Mouse (Mus musculus) spleen, adult 12 weeks (tissue): Measurements from ENCODE around the gene Mtmr11.
A peak's percentile ranks its signal among the peaks of the same experiment; 100 is the strongest.

Experiments used
- DNase-seq: peaks from one replicate; pipeline ENCODE4 v3.0.0; 2022; ENCODE audit warnings: low spot score

The Mtmr11 gene

DNA sequence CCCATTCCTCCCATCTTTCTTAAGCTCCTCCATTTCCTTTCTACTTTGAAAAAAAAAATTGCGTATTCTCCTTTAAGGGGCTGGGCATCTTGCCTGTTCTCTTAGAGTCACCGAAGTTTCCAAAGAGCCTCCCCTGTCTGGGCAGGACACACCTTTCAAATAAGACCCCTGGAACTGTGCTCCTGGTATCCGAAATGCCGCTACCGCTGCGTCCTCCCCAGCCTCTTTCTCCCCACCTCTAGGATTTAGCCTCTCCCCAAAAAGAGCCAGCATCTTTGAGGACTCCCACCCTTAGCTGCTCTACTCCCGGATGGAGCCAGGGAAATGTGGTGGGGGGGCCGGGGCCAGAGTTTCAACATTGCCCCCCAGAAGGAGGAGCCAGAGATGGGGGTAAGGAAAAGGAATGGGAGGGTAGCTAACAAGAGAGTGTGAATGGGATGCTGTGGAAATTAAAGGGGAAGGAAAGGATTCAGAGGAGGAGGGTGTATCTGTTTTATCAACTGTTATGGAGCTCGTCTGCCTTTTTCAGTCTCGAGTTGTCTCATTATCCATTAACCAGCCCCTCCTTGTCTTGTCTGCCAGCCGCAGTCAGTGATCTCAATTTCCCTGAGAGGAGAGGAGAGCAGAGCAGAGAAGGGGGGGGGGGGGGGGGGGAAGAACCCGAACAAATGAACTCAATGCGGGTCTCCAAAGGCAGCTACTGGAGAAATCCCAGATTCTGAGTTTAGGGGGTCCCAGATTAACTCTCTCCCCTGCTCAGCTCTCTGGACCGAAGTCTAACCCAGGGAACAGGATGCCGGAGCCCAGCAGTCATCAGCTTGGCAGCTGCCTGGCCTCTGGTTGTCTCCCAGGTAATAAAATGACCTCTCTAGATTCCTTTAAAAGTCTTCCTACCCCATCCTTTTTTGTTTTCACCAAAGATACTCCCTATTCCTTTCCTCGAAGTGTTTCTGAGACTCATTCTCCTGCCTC is at the start of gene Mtmr11:
Mtmr11 (plus strand) TSS at position 136 of the 972 bp plus-strand sequence.
- no peak for DNase-seq

DNA sequence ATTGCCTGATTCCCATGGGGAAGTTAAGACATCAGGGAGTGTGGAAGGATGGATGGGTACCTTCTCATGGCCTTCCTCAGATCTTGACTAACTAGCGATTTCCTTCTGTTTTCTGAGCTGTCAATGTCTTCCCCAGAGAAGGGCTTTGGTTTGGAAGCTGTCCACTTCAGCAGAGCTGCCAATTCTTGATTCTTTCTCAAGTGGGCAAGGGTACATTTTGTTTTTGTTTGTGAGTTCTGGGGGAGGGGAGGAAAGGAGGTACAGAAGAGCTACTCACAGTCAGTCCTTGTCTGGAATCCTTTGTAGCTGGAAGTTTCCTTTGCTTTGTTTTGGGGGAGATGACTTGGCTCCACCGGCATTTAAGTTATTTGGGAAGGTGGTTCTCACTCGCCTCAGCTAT is 48.6 kb upstream of the Mtmr11 start:
- no peak for DNase-seq

DNA sequence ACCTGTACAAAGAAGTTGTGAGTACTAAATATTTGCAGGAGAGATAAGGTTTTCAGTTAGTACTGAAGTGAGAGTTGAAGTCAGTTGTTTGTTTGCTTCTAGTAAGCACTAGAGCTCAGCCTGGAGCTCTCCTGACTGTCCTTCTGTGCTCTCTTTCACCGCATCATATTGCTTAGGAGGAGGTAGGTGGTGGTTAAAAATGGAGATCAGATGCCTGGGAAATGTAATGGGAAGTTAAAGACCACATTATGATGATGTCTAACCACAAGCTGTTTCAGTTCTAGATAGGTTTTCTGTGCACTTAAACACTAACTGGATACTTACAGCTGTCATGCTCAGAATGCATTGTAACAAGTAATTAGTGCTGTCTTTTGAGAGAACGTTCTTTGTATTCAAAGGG is 43.7 kb upstream of the Mtmr11 start:
- no peak for DNase-seq

DNA sequence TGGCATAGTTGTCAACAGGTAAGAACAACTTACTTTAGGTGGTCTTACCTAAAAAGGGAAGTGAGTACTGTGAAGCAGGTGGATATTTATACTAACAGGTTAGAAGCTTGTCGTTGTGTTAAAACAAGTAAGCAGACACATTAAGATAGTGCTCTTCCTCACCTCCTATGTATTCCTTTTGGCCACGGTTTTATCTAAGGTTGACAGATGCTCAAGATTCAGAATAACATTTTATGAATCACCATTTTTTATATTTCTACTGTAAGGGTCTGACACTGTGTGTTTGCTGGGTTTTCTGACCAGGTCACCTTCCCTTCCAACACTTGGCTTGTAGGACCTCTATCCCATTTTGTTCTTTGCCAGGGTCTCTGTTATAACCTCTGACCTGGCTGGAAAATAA is 43.1 kb upstream of the Mtmr11 start:
- DNase-seq = no peak

DNA sequence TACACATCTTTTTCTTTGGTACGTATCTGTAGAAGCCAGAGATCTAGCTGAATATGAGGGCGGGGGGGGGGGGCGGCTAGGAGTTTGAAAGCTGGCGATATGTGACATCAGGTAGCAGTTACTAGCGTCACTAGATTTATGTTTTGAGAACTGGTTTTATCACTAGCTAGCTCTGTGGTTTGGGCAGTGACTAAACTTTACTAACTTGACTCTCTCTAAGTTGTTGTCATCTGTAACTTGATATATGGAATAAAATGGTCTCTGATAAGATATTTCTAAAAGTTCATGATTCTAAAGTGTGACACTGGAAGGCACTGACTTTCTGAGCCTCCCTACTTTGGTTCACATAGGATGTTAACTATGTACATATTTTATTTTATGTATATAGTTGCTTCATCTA is 37.6 kb upstream of the Mtmr11 start:
- no peak for DNase-seq

DNA sequence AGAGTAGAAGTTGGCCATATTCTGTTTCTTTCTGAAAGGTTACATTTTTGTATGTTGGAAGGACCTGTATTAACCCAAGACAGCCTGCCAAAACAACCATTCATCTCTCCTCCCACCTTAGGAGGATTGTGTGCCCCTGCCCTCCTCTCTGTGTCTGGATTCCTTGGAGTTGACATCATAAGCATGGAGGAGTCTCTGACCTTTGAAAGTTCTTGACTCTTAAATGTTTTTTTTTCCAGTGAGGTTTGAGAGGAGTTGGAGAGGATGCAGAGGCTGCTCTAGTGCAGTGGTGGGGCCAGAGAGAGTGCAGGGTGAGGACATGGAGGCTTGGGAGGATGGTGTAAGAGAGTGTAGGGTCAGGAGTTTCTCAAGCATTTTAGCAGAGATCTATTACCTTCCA is 33.7 kb upstream of the Mtmr11 start:
- DNase-seq = no peak

DNA sequence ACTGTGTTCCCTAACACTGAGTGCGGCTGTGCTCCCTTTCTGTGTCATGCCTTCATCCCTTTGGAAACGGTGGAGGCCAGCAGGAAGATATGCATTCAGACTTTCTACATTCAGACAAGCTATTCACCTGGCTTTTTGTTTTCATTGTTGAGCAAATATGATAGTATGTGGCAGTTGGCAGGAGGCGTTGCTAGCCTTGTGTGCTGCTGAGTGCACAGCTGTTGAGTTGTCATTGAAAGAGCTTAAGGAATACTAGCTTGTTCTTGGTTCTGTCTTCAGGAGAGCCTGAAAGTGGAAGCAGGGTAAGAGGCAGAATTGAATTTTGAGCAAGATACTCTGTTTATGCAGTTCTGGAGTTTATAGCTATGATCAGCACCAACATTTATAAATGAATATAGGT is 29.3 kb upstream of the Mtmr11 start:
- DNase-seq = no peak

DNA sequence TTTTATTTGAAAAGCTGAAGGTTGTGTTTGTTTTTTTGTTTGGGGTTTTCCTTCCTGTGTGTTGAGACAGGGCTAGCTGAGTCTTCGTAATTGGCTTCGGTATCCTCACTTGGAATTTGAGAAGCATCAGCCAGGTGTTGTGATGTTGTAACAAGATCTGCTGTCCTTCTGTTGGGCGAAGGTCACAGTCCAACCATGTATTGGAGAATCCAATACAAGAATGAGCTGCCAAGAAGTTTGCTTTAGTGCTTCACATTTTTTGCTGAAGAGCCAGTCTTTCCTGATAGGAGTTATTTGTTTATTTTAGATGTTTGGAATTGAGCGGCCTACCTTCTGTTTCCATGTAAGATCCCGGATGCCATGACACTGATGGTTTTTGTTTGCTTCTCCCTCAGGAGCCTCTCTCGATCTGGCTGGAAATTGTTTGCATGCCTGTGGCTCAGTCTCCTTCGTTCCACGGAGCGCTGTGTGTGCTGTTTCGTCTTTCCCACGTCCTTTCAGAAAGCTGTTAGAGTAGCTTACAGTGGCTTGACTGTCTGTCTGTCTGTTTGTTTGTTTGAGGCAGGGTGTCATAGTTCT is 28.4 kb upstream of the Mtmr11 start:
- DNase-seq = no peak

DNA sequence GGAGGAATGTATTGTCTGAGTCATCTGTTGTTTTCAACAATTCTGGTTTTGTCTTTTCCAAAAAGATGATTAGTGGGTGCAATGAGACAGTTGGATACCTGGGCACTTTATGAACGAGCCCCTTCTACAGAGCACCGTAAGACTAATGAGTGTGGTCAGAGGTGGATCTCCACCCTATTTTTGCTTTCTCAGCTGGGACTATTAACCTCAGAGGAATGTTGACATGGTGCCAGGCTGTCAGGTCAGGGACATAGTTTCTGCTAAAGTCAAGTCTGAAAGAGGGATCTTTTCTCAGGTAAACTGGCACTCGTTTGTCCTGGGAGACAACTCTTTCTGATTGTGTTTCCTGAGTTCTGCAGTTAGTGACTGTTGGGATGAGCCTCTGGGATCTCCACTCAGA is 26.8 kb upstream of the Mtmr11 start:
- DNase-seq = no peak

DNA sequence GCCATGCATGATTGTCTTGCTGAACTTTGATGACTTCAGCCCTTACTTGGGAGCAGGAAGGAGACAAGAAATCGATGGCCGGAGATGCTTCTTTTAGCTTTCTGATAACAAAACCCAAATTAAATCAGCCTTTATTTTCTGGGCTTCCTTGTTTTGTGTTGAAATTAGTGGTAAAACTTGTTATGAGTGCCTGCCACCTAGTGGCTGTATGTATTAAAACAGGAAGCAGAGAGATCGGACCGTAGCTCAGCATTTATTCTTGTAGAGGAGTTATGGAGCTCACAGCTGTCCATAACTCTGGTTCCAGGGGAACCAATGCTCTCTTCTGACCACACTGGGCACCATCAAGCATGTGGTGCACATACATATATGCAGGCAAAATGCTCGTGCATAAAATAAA is 13.9 kb upstream of the Mtmr11 start:
- DNase-seq = peak; percentile 17

DNA sequence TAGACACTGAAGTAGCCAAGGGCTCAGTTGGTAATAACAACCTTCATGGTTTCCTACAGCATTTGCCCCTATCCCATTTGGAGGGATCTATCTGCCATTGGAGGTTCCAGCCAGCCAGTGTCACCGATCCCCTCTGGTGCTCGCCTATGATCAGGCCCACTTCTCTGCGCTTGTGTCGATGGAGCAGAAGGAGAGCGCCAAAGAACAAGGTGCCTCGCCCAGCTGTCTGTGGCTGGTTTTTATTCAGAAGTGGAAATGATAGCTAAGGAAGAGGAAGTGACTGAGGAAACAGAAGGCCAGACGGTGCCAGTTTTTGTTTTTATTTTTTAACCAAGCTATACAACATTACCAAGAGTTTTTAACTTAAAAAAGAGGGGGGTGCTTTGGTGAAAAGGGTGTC is 10.0 kb upstream of the Mtmr11 start:
- no peak for DNase-seq

DNA sequence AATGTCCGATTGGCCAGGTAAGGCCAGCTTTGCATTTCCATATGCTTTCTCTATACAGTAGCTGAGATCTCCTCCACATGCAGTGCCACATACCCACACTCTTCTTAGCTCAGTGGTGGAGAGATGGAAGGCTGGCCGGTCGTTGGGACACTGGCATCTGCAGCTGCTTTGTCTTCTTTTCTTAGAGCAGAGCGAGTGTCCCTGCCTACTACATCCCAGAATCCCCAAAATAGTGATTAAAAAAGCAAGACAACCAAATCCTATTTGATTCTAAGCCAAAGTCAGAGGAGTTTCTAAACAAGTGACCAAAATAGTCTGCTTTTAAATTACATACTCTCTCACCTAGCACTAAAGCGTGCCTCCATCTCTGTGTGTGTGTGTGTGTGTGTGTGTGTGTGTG is 9.2 kb upstream of the Mtmr11 start:
- DNase-seq = no peak

DNA sequence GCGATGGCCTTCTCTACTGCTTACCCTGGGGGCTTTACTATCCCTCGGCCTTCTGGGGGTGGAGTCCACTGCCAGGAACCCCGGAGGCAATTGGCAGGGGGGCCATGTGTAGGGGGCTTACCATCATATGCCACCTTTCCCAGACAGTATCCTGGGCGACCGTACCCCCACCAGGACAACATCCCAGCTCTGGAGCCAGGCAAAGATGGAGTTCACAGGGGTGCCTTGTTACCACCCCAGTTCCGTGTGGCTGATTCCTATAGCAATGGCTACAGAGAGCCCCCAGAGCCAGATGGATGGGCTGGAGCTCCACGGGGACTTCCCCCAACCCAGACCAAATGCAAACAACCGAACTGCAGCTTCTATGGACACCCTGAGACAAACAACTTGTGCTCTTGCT is 6.3 kb upstream of the Mtmr11 start:
- no peak for DNase-seq

DNA sequence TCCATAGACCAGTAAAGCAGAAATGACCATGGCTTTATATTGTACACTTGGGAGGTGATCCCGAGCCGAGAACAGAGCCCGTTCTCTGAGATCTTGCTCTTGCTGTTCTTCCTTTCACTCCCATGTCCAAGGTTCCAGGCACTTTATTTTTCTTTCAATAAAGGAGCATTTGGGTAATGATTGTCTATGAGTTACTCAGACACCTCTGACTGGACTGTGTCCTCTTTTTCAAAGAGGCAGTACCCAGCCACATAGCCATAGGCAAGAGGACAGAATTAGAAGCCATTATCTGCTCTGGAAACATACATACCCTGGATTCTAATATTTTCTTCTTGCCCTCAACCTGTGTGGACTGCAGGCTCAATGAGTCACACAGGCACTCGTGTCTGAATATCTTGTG is 2.0 kb upstream of the Mtmr11 start:
- no peak for DNase-seq

DNA sequence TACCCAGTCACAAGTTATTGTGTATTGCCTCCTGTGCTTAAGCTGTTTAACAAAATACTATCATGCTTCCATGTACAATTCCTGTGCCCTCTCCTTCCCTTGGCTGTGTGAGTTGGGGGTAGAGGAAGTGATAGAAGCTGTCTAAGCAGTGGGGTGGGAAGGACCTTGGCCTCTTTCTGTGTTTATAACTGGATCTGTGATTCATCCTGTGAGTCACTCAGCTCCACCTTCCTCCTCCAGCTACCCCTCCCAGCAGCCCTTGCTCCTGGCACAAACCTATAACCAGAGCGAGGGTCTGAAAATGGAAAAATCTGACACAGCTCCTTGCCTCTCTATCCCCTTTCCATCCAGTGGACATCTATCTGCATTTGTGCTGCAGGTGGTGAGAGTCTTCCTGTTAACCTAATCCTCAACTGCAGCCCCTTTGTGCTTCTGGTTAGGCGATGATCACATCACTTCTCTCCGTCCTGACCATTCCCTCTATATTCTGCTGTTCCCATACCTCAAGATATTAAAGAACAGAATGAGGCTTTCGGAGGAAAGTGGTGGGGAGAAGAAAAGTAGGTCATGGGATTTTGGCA is 1.5 kb upstream of the Mtmr11 start:
- DNase-seq = no peak

DNA sequence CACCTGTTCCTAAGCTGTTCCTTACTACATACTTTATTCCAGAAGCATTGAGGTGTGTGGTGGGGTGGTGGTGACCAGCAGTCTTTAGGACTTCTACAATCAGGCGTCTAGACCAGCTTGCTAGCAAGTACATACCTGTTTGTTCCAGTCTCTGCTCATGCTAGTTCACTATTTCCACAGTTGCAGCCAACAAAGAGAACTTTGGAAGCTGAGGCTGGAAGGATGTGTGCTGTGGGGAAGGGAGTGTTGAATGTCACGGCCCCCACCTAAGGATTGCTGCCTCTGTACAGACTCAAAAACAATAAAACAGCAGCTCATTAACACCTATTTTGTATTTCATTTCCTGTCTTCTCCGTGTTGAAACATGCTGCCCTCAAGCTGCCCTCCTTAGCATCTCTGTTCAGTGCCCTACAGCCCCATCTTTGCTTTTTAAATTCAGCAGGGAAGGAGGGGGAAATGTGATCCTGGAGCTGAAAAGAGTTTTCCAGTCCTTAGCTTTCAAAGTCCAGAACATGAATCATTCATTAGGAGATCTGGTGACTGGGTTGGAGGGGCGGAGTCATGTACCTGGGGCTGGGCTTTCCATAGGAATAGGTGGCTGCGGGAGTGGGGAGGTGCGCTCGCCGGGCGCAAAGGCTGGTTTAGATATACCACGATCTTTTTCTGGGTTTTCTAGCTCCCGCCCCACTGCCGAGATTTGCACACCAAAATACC is 844 bp upstream of the Mtmr11 start:
- DNase-seq = no peak

DNA sequence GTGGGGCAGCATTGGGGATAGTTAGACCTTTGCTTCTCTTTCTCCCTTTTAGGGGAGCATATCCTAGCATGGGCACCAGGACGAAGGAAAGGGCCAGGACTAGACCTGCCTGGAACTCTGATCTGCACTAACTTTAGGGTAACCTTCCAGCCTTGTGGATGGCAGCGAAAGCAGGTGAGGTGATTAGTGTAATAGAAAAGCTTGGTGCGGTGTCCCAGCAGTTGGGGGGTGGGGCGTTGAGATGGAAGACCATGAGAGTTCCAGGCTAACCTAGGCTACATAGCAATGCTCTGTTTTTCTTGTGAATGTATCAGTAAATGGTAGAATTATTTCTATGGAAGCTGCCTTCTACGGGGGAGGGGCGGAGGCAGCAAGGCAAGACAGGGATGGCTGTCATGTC is 1.2 kb downstream of the Mtmr11 start:
- no peak for DNase-seq

DNA sequence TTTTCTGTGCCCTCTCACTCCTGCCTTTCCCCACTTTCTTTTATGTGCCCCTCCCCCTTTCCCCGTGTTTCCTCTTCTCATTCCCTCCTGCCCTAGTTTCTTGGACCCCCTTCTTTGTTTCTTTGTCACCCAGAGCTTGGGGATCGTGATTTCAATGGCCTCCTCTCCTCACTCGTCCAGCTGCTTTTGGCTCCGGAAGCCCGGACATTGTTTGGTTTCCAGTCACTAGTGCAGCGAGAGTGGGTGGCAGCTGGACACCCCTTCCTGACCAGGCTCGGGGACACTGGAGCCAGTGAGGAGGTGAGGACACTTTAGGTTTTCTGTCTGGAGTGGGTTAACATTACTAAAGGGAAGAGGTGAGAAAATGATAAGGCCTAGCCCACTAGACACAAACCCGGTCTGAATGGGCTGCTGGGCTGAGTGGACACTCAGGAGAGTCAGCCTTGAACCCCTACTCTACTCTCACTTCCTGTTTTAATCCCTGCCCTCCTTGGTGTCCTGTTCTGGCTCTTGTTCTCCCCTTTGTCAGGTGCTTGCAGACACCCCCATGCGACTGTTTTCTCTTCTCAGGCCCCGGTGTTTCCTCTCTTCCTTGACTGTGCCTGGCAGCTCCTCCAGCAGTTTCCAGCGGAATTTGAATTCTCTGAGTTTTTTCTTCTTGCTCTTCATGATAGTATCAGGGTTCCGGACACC is 6.8 kb downstream of the Mtmr11 start:
- no peak for DNase-seq

DNA sequence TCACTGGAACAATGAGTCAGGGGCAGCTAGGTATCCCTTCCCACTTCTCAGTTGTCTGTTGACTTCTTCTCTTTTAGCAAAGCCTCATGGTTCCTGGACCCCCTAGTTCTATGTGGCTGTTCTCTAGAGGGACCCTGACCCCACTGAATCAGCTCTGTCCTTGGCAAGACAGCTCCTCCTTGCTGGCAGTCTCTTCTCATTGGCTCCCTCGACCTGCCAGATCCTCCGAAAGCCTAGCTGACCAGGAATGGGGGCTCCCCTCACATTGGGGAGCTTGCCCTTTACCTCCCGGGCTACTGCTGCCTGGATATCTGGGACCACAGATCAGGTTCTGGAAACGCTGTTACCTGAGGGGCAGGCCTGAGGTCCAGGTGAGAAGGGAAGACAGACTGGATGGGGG is 8.5 kb downstream of the Mtmr11 start:
- no peak for DNase-seq

DNA sequence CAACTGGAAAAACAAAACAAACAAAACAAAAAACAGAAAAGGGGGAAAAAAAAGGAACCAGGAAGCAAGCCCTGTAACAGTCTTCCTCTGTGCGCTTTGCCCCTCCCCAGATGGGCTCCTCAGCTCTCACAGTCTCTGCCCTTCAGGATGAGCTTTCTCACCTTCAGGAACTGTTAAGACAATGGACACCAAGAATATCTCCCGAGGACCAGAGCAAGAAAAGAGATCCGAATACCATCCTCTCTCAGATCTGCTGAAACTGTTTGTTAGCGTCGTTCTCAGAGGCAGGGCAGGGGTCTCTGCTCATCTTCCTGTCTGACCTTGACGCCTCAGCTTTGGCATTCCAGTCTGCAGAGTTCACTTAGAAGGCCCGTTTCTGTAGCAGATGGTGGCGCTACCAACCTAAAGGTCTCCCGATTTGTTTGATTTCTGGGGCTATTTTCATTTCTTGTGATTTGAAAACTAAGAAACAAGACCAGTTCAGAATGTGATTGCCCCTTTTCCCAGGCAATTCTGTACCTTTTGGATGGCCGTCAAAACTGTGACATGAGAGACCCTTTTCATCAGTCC is 9.3 kb downstream of the Mtmr11 start:
- no peak for DNase-seq

DNA sequence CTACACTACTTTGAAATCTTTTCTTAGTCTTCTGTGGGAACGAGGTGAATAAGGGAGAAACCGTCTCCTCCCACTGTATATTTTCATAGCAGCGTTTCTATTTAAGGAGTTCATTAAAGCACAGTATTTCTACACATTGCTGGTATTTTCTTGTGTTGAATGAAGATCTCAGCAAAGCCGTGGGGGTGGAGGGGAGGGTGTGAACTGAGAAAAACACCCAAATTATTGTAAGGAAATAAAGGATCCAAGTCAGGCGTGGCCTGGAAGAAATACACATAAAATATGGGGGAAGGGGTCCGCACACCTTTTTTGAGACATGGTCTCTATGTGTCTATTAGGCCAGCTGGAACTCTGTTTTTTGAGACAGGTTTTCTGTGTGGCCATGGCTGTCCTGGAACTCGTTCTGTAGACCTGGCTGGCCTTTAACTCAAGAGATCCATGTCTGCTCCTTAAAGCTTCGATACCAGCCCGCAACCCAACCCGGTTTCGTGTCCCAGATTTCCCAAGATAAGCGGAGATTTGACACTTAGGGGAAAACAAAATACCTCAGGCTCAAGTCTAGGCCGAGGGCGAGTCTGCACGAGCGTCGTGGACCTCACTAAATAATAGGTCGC is 9.9 kb downstream of the Mtmr11 start:
- no peak for DNase-seq
